Mouse (Mus musculus) C2C12 (cell line): ENCODE data around the gene Glb1l. TPM values are rescaled to one million over a fixed set of nuclear protein-coding genes. Genes with fewer than 3 reads are reported as not detected.

Source experiments
- H3K27me3 ChIP-seq: one replicate; pipeline ENCODE4 v1.6.1; 2011; ENCODE audit not compliant: control insufficient read depth, insufficient read depth, insufficient read length
- H3K36me3 ChIP-seq: one replicate; pipeline ENCODE4 v1.6.1; 2011; ENCODE audit not compliant: control insufficient read depth, insufficient read depth
- H3K4me3 ChIP-seq: one replicate; pipeline ENCODE4 v1.5.1; 2011; ENCODE audit warnings: mild to moderate bottlenecking, control low read depth; ENCODE audit not compliant: poor library complexity, insufficient read depth, severe bottlenecking
- H3K79me2 ChIP-seq: one replicate; pipeline ENCODE4 v1.6.1; 2011; ENCODE audit not compliant: control insufficient read depth, insufficient read depth
- H3K79me3 ChIP-seq: one replicate; pipeline ENCODE4 v1.6.1; 2011; ENCODE audit warnings: low read depth, control low read depth
- H3ac ChIP-seq: one replicate; pipeline ENCODE3; 2011; ENCODE audit warnings: low read depth; ENCODE audit not compliant: control insufficient read depth, insufficient read length
- CEBPB ChIP-seq: IDR thresholded peaks from one replicate; pipeline ENCODE4 v1.6.1; 2011; ENCODE audit warnings: low read depth, mild to moderate bottlenecking, control low read depth, moderate library complexity
- CTCF ChIP-seq: IDR thresholded peaks from one replicate; pipeline ENCODE4 v1.5.1; 2011; ENCODE audit not compliant: control insufficient read depth, insufficient read depth, insufficient read length
- FOSL1 ChIP-seq: IDR thresholded peaks from one replicate; pipeline ENCODE4 v1.8.0; 2011; ENCODE audit warnings: mild to moderate bottlenecking, low read length; ENCODE audit not compliant: poor library complexity, insufficient read depth, severe bottlenecking
- MAX ChIP-seq: IDR thresholded peaks from one replicate; pipeline ENCODE4 v1.6.1; 2011; ENCODE audit warnings: mild to moderate bottlenecking, control low read depth
- MYOD1 ChIP-seq: IDR thresholded peaks from one replicate; pipeline ENCODE4 v1.6.1; 2011; ENCODE audit warnings: low read depth; ENCODE audit not compliant: control insufficient read depth, insufficient read length
- MYOG ChIP-seq: IDR thresholded peaks from one replicate; pipeline ENCODE4 v1.6.1; 2011; ENCODE audit not compliant: control insufficient read depth, insufficient read length; ENCODE audit errors: extremely low read depth
- USF1 ChIP-seq: IDR thresholded peaks from one replicate; pipeline ENCODE4 v1.6.1; 2011; ENCODE audit warnings: low read depth, mild to moderate bottlenecking, control low read depth, moderate library complexity
- polyA plus RNA-seq: library from polyadenylated mRNA; unstranded; fragments of >200 nt; fragmentation: generic; extraction: Trizol; gene quantifications from one replicate; pipeline ENCODE4 v1.2.1, GENCODE M21; 2012; ENCODE audit warnings: missing spikeins

The Glb1l gene
- polyA plus RNA-seq, 1 experiment: 1.3 TPM

- no peak for TF ChIP-seq CTCF
- TF ChIP-seq CEBPB: no peak
- no peak for TF ChIP-seq FOSL1
- no peak for TF ChIP-seq MYOG
- no peak for TF ChIP-seq MAX
- TF ChIP-seq USF1: no peak
- no peak for TF ChIP-seq MYOD1
- peak within 1 kb of the TSS; percentile 19 for H3ac ChIP-seq
- no peaks in the 10 kb centered on the region for H3K79me3 ChIP-seq
- no peaks in the 10 kb centered on the region for H3K79me2 ChIP-seq
- H3K4me3 ChIP-seq: no peak within 1 kb of the TSS
- H3K36me3 ChIP-seq: no peaks in the 10 kb centered on the region
- H3K27me3 ChIP-seq: no peaks in the 10 kb centered on the region
These were observed 21.1 kb upstream of the Glb1l start, which contains the start of gene A630095N17Rik for GRCm38 (mm10) chr1:75231664-75232152. TSS of gene A630095N17Rik (minus strand) at chr1:75232102.

- TF ChIP-seq CTCF: no peak
- TF ChIP-seq FOSL1: peak; percentile 31
- Histone ChIP-seq H3K4me3 (no peak overlapping the region), H3K79me3 (no peaks in the 10 kb centered on the region), H3ac (peak overlapping the region; percentile 19), H3K27me3 (no peaks in the 10 kb centered on the region), H3K36me3 (no peaks in the 10 kb centered on the region), H3K79me2 (no peaks in the 10 kb centered on the region)
These were observed 20.6 kb upstream of the Glb1l start for GRCm38 (mm10) chr1:75231224-75231623.

- no peak overlapping the region for H3ac ChIP-seq
- no peaks in the 10 kb centered on the region for H3K79me3 ChIP-seq
- H3K79me2 ChIP-seq: no peaks in the 10 kb centered on the region
- H3K36me3 ChIP-seq: no peaks in the 10 kb centered on the region
- no peaks in the 10 kb centered on the region for H3K27me3 ChIP-seq
- no peak overlapping the region for H3K4me3 ChIP-seq
- TF ChIP-seq USF1: no peak
- TF ChIP-seq CTCF: no peak
- TF ChIP-seq MYOG: no peak
- TF ChIP-seq MAX: no peak
- TF ChIP-seq FOSL1: no peak
- no peak for TF ChIP-seq MYOD1
- no peak for TF ChIP-seq CEBPB
These were observed 19.9 kb upstream of the Glb1l start for GRCm38 (mm10) chr1:75230335-75230994.

GRCm38 (mm10) chr1:75229158-75229557, 18.5 kb upstream of the Glb1l start:
- H3ac ChIP-seq: no peak overlapping the region
- H3K4me3 ChIP-seq: no peak overlapping the region
- TF ChIP-seq CTCF: no peak
- no peak for TF ChIP-seq MYOD1
- TF ChIP-seq CEBPB: no peak
- no peak for TF ChIP-seq MYOG
- no peak for TF ChIP-seq FOSL1
- TF ChIP-seq USF1: no peak
- H3K79me3 ChIP-seq: no peaks in the 10 kb centered on the region
- no peaks in the 10 kb centered on the region for H3K36me3 ChIP-seq
- no peaks in the 10 kb centered on the region for H3K27me3 ChIP-seq
- no peaks in the 10 kb centered on the region for H3K79me2 ChIP-seq

- Histone ChIP-seq H3ac (no peak overlapping the region), H3K4me3 (no peak overlapping the region), H3K79me2 (no peaks in the 10 kb centered on the region), H3K27me3 (no peaks in the 10 kb centered on the region), H3K36me3 (no peaks in the 10 kb centered on the region), H3K79me3 (no peaks in the 10 kb centered on the region)
- no peak for TF ChIP-seq CEBPB
- no peak for TF ChIP-seq MYOG
- TF ChIP-seq CTCF: no peak
- no peak for TF ChIP-seq USF1
- TF ChIP-seq MAX: no peak
- TF ChIP-seq FOSL1: no peak
- TF ChIP-seq MYOD1: no peak
These were observed 17.0 kb upstream of the Glb1l start for GRCm38 (mm10) chr1:75227653-75228052.

GRCm38 (mm10) chr1:75226138-75226537, 15.5 kb upstream of the Glb1l start:
- Histone ChIP-seq H3K27me3 (no peaks in the 10 kb centered on the region), H3K79me3 (no peaks in the 10 kb centered on the region), H3ac (no peak overlapping the region), H3K79me2 (no peaks in the 10 kb centered on the region), H3K36me3 (no peaks in the 10 kb centered on the region), H3K4me3 (no peak overlapping the region)
- TF ChIP-seq USF1 (no peak), CTCF (no peak), MYOG (no peak), FOSL1 (no peak), MAX (no peak), MYOD1 (no peak), CEBPB (no peak)
